Mouse (Mus musculus): ENCODE data around the gene Zmpste24.

GRCm38 (mm10) chr4:121077915-121078646, 20.0 kb downstream of the Zmpste24 start:
- TF ChIP-seq MYOD1 (IDR thresholded peaks at IDR 0.05; ENCODE audit: control insufficient read depth in 1 of 3, insufficient read length in 2 of 3, low read depth in 2 of 3) (no peak), POLR2A (IDR thresholded peaks at IDR 0.05; ENCODE audit: insufficient read length, low read depth) (no peak), TCF12 (IDR thresholded peaks at IDR 0.05; ENCODE audit: insufficient read depth, poor library complexity, severe bottlenecking) (no peak), USF1 (IDR thresholded peaks at IDR 0.05; ENCODE audit: low read depth) (no peak), REST (IDR thresholded peaks at IDR 0.05; ENCODE audit: insufficient read depth, insufficient read length) (no peak)
